Mouse (Mus musculus) thymus, postnatal 10 days (tissue): ENCODE data around the gene Tmem209.
A peak's percentile ranks its signal among the peaks of the same experiment; 100 is the strongest.

Experiments
- DNase-seq, 2 experiments: peaks; one replicate each; pipeline ENCODE4 v3.0.0; 2021; ENCODE audit warnings: low spot score in 2 of 2

The Tmem209 gene

GRCm38 (mm10) chr6:30538240-30538639, 28.7 kb upstream of the Tmem209 start:
- DNase-seq: no peak

- DNase-seq: no peak
These were observed 25.8 kb upstream of the Tmem209 start for GRCm38 (mm10) chr6:30535340-30535739.

- DNase-seq: no peak
These were observed 19.2 kb upstream of the Tmem209 start for GRCm38 (mm10) chr6:30528800-30529199.

GRCm38 (mm10) chr6:30526586-30527515, 17.3 kb upstream of the Tmem209 start:
- no peak for DNase-seq

- DNase-seq: no peak
These were observed 16.1 kb upstream of the Tmem209 start for GRCm38 (mm10) chr6:30525456-30526332.

GRCm38 (mm10) chr6:30520400-30520799, 10.8 kb upstream of the Tmem209 start:
- DNase-seq: no peak

GRCm38 (mm10) chr6:30514242-30514641, 4.7 kb upstream of the Tmem209 start:
- DNase-seq: no peak

- DNase-seq: no peak
These were observed 708 bp upstream of the Tmem209 start for GRCm38 (mm10) chr6:30510291-30510690.

- no peak for DNase-seq
These were observed 759 bp downstream of the Tmem209 start for GRCm38 (mm10) chr6:30508824-30509223.

- no peak for DNase-seq
These were observed 10.5 kb downstream of the Tmem209 start for GRCm38 (mm10) chr6:30499049-30499448.

GRCm38 (mm10) chr6:30486504-30486903, 23.1 kb downstream of the Tmem209 start:
- DNase-seq: no peak

GRCm38 (mm10) chr6:30482908-30483307, 26.7 kb downstream of the Tmem209 start:
- no peak for DNase-seq

- DNase-seq: no peak
These were observed 30.2 kb downstream of the Tmem209 start for GRCm38 (mm10) chr6:30479418-30479817.

- no peak for DNase-seq
These were observed 31.8 kb downstream of the Tmem209 start for GRCm38 (mm10) chr6:30477784-30478183.

- no peak for DNase-seq
These were observed 32.3 kb downstream of the Tmem209 start for GRCm38 (mm10) chr6:30477210-30477714.

- no peak for DNase-seq
These were observed 33.4 kb downstream of the Tmem209 start for GRCm38 (mm10) chr6:30476025-30476765.

GRCm38 (mm10) chr6:30471706-30472105, 37.9 kb downstream of the Tmem209 start:
- DNase-seq: no peak

- no peak for DNase-seq
These were observed 40.2 kb downstream of the Tmem209 start for GRCm38 (mm10) chr6:30469370-30469769.

GRCm38 (mm10) chr6:30468684-30469083, 40.9 kb downstream of the Tmem209 start:
- peak in 1 of 2 experiments; percentile 24 for DNase-seq

- no peak for DNase-seq
These were observed 41.5 kb downstream of the Tmem209 start for GRCm38 (mm10) chr6:30468058-30468457.

- no peak for DNase-seq
These were observed 44.0 kb downstream of the Tmem209 start for GRCm38 (mm10) chr6:30465586-30465985.

- DNase-seq: no peak
These were observed 46.8 kb downstream of the Tmem209 start for GRCm38 (mm10) chr6:30462822-30463221.
